Mouse (Mus musculus): ENCODE measurements at regions not wholly inside any gene's neighbourhood (a gene's known extent, or its start where the extent isn't known, plus 50 kb on each side); places are given as distances from the start of the nearest gene placed in this dataset.

DNA sequence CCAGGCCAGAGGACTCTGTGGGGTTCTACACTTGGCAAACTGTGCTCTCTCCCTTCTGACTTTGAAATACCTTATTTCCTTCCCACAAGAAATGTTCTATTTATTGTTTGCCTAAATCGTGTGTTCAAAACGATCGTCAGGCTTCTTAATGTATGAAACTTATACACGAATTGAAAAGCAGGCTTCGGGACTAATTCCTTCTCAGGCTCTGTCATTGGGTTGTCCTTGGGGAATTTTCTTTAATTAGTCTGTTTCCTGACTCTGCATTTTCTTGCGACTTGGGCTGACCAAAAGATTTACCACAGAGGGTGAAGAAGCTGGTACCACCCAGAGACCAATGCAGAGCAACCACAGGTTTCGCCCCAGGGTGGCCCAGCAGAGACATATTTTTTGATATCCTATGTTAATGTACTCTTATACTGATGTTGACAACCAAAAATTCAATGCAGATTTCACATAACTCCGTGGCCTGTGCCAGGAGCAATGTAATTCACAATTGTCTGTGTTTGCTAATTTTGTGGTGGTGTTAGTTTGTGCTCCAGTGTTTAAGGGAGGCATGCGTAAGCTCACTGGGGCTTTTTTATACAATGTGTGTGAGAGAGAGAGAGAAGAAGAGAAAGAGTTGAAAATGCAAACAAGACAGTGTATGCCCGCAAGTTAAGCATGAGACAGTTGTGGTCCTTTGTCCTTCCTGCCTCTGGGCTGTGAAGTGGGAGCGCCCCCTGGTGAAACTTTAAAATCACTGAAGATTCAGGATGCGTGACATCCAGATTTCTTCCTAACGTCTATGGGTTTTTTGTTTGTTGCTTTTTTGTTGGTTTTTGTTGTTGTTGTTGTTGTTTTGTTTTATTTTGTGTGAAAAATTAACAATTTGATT is 452.7 kb downstream of the Sox2 start:
- DNase-seq = peak; percentile 54

DNA sequence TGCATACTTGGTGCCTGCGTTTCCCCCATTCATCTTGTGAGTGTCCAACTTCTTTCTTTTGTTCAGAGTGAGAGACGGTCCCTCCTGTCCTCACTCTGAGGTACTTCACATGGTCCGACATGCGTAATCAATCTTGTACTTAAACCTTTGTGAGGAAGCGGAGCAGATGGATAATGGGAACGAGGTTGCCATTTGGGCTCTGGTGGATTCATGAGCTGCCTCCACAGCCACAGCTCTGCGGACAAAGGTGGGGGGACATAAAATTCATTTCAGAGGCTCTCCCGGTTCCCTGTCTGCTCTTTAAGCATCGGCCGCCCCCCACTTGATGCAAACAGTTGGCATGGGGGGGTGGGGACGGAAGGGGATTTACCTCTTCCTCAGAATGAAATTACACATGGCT is 454.7 kb downstream of the Sox2 start:
- DNase-seq = no peak

GRCm38 (mm10) chr3:35106097-35106496 is 455.9 kb downstream of the Sox2 start:
- DNase-seq = no peak

GRCm38 (mm10) chr3:35133477-35133876 is 483.3 kb downstream of the Sox2 start:
- DNase-seq = no peak

- no peak for DNase-seq
Measured at GRCm38 (mm10) chr3:35141500-35142220, 491.5 kb downstream of the Sox2 start.

DNA sequence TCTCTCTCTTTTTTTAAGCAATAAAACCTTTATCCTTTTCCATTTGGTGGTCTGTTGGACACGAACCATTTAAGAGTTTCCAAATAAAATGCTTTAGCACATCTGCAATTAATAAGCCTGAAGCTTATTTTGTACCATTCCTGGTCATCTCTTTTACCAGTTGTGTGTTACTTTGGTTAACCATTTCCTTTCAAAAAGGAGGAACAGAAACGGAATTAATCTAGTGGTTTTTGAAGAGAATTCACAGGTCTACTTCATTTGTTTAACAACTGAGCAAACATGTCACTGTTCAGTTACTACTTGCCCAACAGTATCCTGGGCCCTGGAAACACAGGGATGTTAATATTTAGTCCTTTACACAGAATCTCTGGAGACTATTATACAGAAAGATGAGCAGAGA is 492.5 kb downstream of the Sox2 start:
- DNase-seq = no peak

GRCm38 (mm10) chr3:35145569-35145968 is 495.4 kb downstream of the Sox2 start:
- DNase-seq = no peak

DNA sequence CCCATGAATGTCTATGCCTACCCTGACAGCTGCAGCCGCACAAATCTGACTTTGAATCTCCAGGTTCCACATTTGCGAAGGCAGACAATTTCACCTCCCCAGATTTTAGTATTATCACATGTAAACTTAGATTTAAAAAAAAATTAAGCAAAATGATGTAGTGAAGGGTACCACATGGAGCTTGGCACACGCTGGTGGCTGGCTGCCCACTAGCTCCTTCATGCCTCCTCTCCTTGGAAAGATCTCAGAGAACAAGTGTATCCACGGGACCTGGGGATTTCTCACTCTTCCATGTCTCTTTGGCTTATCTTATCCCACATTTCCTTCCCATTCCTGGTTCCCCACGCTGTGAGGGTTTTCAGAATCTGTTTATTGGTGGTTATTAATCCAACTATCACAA is 496.5 kb downstream of the Sox2 start:
- DNase-seq = no peak

DNA sequence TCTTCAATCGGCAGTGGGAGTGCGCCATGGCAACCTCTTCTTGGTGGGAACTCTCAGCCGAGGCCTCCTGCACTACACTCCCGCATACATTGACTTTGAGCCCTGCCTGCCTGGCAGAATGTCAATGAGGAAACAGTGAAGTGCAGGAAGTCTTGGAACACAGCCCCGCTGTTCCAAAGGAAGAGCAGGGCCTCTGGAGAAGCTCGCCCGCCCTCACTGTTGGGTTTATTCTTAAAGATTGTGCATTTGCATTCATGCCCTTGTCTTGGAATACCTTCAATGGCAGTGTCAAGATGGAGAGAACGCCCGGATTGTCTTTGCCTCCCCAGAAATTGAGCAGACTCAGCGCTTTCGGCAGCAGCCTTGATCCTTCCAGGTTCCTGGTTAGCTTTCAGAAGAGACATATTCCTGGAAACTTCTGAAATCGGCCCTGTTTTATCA is 499.1 kb downstream of the Sox2 start:
- no peak for DNase-seq

DNA sequence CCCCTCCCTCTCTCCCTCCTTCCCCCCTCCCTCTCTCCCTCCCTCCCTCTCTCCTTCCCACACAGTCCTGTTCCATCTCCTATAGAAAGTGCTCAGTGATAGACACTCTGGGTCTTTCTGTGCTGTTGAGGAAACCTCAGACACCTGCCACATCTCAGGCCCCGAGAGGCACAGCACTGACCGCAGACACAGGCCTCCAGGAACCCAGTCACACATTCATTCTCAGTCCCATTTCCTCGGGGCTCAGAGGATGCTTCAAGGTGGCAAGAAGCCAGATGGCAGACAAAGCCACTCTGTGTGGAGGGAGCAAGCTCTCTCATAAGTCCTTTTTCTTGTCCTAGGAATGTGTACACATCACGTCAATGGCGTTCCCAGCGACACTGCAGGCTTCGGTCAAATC is 502.0 kb downstream of the Sox2 start:
- no peak for DNase-seq

- no peak for DNase-seq
Measured at GRCm38 (mm10) chr3:35154266-35154665, 504.1 kb downstream of the Sox2 start.

GRCm38 (mm10) chr3:35168676-35169075 is 518.5 kb downstream of the Sox2 start:
- no peak for DNase-seq

GRCm38 (mm10) chr3:35178759-35179440 is 528.7 kb downstream of the Sox2 start:
- DNase-seq = no peak

GRCm38 (mm10) chr3:35208526-35208925 is 545.4 kb upstream of the Atp11b start:
- DNase-seq = no peak

- DNase-seq = no peak
Measured at GRCm38 (mm10) chr3:35219394-35219793, 534.5 kb upstream of the Atp11b start.

- no peak for DNase-seq
Measured at GRCm38 (mm10) chr3:35221183-35221582, 532.7 kb upstream of the Atp11b start.

DNA sequence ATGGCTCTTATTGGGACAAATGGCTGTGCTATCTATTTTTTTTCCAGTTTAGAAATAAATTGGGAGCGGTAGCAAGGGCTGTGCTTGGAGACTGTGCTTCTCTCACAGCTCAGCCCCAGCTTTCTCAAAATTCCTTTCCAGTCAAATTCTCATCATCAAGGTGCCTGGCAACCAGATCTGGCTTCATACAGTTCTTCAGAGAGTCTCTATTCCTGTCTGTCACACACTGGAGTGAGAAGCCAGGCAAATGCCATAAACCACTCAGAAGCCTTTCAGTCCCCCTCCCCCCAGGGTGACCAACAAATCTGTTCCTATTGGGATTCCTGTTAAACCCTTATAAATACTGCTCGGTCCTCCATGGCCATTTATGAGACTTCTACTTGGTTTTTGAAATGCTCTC is 531.7 kb upstream of the Atp11b start:
- DNase-seq = no peak

- DNase-seq = no peak
Measured at GRCm38 (mm10) chr3:35225051-35225701, 528.7 kb upstream of the Atp11b start.

DNA sequence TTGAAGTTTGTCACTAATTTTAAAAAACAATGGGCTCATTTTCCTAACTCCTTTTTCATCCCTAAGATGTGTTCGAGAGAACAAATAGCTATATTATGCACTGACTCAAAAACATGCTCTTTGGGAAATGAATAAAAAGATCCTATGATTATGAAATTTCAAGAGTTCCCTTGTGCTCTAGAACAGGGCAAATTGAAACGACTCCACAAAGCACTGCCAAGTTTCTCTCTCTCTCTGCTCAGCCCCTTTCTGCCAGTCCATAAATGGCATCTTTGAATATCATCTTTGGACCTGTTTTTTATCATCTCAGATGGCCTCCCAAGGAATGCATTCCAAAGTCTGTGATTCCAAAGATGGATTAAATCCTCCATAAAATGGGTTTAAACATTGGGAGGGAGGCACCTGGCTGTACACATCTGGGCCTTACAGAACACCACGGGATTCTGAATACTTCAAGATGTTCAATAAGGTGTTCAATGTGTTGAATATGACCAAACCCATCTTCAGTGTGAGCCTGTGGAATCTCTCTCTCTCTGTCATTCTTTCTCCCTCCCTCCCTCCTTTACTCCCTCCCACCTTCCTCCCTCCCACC is 528.0 kb upstream of the Atp11b start:
- no peak for DNase-seq

DNA sequence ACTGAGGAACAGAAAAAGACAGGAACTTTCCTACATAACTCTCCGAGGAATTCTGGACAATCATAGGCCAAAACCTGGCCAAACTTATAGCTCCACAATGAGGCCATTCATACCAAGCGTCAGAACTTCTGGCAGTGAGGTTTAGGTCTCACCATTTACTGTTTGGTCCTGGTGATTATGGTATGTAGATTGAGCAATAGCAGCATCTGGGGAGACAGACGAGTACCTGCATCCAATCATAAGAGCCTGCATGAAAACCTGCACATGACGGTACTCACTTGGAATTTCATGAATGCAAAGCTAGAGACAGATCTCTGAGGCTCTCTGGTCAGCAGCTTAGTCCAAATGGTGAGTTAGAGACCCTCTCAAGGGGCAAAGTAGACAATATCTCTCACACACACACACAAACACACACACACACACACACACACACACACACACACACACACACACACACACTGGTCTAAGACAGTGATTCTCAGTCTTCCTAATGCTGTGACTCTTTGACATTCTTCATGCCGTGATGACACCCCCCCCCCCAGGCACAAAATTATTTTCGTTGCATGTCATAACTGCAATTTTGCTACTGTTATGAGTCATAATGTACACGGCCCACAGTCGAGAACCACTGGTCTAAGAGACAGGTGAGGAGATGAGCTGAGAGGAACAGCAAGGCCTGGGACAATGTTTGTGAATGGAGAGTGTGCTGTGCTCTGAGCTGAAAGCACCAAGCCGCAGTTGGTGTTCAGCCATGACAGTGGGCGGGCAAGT is 522.6 kb upstream of the Atp11b start:
- DNase-seq = no peak

DNA sequence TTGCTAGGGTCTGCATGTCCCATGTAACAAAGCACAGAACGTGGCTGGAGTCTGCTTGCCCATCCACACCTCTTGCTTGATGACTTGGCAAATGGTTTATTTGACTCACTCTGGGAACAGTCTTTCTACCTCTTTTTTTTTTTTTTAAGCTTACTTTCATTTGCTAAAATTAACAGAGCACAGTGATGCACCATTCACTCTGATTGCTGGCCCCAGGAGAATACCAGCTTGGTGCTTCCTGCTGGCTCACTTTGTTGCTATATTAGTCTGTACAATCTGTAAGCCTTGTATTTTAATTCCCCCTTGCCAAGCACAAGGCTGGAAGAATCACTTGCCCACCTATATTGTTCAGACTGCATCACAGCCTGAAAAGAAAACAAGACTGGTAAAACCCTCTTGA is 521.4 kb upstream of the Atp11b start:
- no peak for DNase-seq

Data from adrenal gland, postnatal 25 days (tissue).